Mouse (Mus musculus): ENCODE measurements around the gene Spata2. TPM values are rescaled to one million over a fixed set of nuclear protein-coding genes. Genes with fewer than 3 reads are reported as not detected.
A peak's percentile ranks its signal among the peaks of the same experiment; 100 is the strongest.

Gene Spata2
- polyA plus RNA-seq, 1 experiment from 2014 or later: 17.8 TPM

GRCm38 (mm10) chr2:167483081-167483826 is 9.4 kb downstream of the Spata2 start:
- DNase-seq (ENCODE audit: low spot score): no peak

- no peak for DNase-seq (ENCODE audit: low spot score)
These were observed 10.0 kb downstream of the Spata2 start for GRCm38 (mm10) chr2:167482681-167483080.

GRCm38 (mm10) chr2:167479501-167479900 is 13.2 kb downstream of the Spata2 start:
- no peak for DNase-seq (ENCODE audit: low spot score)

- DNase-seq (ENCODE audit: low spot score): no peak
These were observed 14.6 kb downstream of the Spata2 start for GRCm38 (mm10) chr2:167478128-167478527.

GRCm38 (mm10) chr2:167476762-167477161 is 15.9 kb downstream of the Spata2 start:
- DNase-seq (ENCODE audit: low spot score): no peak

- no peak for DNase-seq (ENCODE audit: low spot score)
These were observed 16.4 kb downstream of the Spata2 start for GRCm38 (mm10) chr2:167476200-167476688.

- no peak for DNase-seq (ENCODE audit: low spot score)
These were observed 17.1 kb downstream of the Spata2 start for GRCm38 (mm10) chr2:167475596-167475995.

- DNase-seq (ENCODE audit: low spot score): no peak
These were observed 18.5 kb downstream of the Spata2 start for GRCm38 (mm10) chr2:167474218-167474617.

- DNase-seq (ENCODE audit: low spot score): no peak
These were observed 21.1 kb downstream of the Spata2 start for GRCm38 (mm10) chr2:167471585-167471984.

- DNase-seq (ENCODE audit: low spot score): no peak
These were observed 22.1 kb downstream of the Spata2 start for GRCm38 (mm10) chr2:167470611-167471010.

GRCm38 (mm10) chr2:167468444-167468843 is 24.2 kb downstream of the Spata2 start:
- peak; percentile 36 for DNase-seq (ENCODE audit: low spot score)

- no peak for DNase-seq (ENCODE audit: low spot score)
These were observed 25.5 kb downstream of the Spata2 start for GRCm38 (mm10) chr2:167467214-167467613.

- DNase-seq (ENCODE audit: low spot score): no peak
These were observed 26.7 kb downstream of the Spata2 start for GRCm38 (mm10) chr2:167465951-167466350.

GRCm38 (mm10) chr2:167463802-167464201 is 28.9 kb downstream of the Spata2 start:
- no peak for DNase-seq (ENCODE audit: low spot score)

- DNase-seq (ENCODE audit: low spot score): peak; percentile 28
These were observed 29.7 kb downstream of the Spata2 start for GRCm38 (mm10) chr2:167462954-167463353.

GRCm38 (mm10) chr2:167459071-167459865 is 33.4 kb downstream of the Spata2 start:
- DNase-seq (ENCODE audit: low spot score): no peak

- no peak for DNase-seq (ENCODE audit: low spot score)
These were observed 34.1 kb downstream of the Spata2 start for GRCm38 (mm10) chr2:167458548-167458947.

GRCm38 (mm10) chr2:167457213-167457612 is 35.5 kb downstream of the Spata2 start:
- DNase-seq (ENCODE audit: low spot score): no peak

GRCm38 (mm10) chr2:167456361-167457020 is 36.2 kb downstream of the Spata2 start:
- no peak for DNase-seq (ENCODE audit: low spot score)

- no peak for DNase-seq (ENCODE audit: low spot score)
These were observed 38.9 kb downstream of the Spata2 start for GRCm38 (mm10) chr2:167453814-167454213.

GRCm38 (mm10) chr2:167450647-167451046 is 42.0 kb downstream of the Spata2 start:
- DNase-seq (ENCODE audit: low spot score): no peak

Measured in thymus, postnatal 0 days (tissue).